Mouse (Mus musculus): ENCODE measurements around the gene Otoa. TPM values are rescaled to one million over a fixed set of nuclear protein-coding genes. Genes with fewer than 3 reads are reported as not detected.

The Otoa gene
- polyA plus RNA-seq, 1 experiment, result 0.05 TPM

DNA sequence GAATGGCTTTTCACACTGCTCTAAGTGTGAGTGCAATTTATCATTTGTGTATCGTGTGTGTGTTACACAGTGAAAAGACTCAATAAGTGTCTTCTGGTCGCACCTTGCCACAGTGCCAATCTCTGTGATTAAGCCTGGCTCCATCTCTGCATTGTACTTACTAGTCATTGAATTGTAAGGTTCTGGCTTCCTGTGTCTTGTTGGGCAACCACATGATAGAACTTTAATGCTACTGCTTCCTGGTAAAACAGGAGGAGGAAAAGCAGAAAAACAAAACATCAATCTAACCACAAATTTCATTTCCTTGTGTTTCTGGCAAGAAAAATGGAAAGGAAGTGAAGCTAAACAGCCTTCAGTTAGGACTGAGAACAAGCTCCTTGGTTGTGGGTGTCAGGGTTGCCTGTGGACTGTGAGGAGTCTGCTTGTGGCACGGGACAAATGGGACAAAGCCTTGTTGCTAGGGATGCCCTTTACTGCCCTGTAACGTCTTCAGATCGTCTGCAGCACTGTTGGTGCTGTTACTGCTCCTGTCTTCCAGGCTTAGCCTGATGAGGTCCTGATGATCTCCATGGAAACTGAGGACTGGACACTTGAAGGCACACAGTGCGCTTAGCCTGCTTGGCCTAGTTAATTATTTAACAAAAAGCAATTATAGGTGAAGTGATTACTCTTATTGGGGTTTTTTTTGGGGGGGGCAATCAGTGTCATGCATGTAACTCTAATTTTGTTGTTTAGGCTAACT, 21.8 kb upstream of the Otoa start:
- DNase-seq (ENCODE audit: low read depth in 1 of 2, low spot score in 2 of 2), result peak in 1 of 2 experiments; percentile 14
- no peak overlapping the region for H3K4me3 ChIP-seq (ENCODE audit: extremely low read depth, insufficient read depth, insufficient read length)
- TF ChIP-seq POLR2A (IDR thresholded peaks at IDR 0.05; ENCODE audit: low read depth, low read length), result no peak
- TF ChIP-seq CTCF (IDR thresholded peaks at IDR 0.05; ENCODE audit: extremely low read depth, insufficient read depth, insufficient read length, insufficient replicate concordance), result no peak
- H3K36me3 ChIP-seq (ENCODE audit: control insufficient read depth, insufficient read depth, low read length), result peaks cover 3% of the 10 kb centered on the region
- WGBS, result 53% methylated on average over 6 of the region's 6 CpGs
- no peaks in the 10 kb centered on the region for H3K27me3 ChIP-seq (ENCODE audit: control insufficient read depth, insufficient read depth, low read length)
- peak overlapping the region; percentile 63 for H3K27ac ChIP-seq (ENCODE audit: insufficient read depth, low read length)
- H3K4me1 ChIP-seq (ENCODE audit: control insufficient read depth, insufficient read depth, insufficient read length), result peaks cover 4% of the 10 kb centered on the region; the same call in 1 of the 2 replicates

- Histone ChIP-seq H3K27ac (ENCODE audit: insufficient read depth, low read length) (no peak overlapping the region), H3K36me3 (ENCODE audit: control insufficient read depth, insufficient read depth, low read length) (no peaks in the 10 kb centered on the region; the same call in 1 of the 2 replicates), H3K4me1 (ENCODE audit: control insufficient read depth, insufficient read depth, insufficient read length) (no peaks in the 10 kb centered on the region), H3K4me3 (ENCODE audit: extremely low read depth, insufficient read depth, insufficient read length) (no peak overlapping the region), H3K27me3 (ENCODE audit: control insufficient read depth, insufficient read depth, low read length) (no peaks in the 10 kb centered on the region)
- 59% methylated on average over 4 of the region's 4 CpGs for whole genome bisulfite sequencing
- peak; percentile 32; the same call in 1 of the 2 replicates for TF ChIP-seq CTCF (IDR thresholded peaks at IDR 0.05; ENCODE audit: extremely low read depth, insufficient read depth, insufficient read length, insufficient replicate concordance)
- no peak for TF ChIP-seq POLR2A (IDR thresholded peaks at IDR 0.05; ENCODE audit: low read depth, low read length)
- peak in 1 of 2 experiments; percentile 28 for DNase-seq (ENCODE audit: low read depth in 1 of 2, low spot score in 2 of 2)
Measured at GRCm38 (mm10) chr7:121064309-121064708, 17.1 kb upstream of the Otoa start.

GRCm38 (mm10) chr7:121071276-121071675, 10.2 kb upstream of the Otoa start:
- Histone ChIP-seq H3K4me3 (ENCODE audit: extremely low read depth, insufficient read depth, insufficient read length) (no peak overlapping the region), H3K36me3 (ENCODE audit: control insufficient read depth, insufficient read depth, low read length) (peaks cover 1% of the 10 kb centered on the region; the same call in 1 of the 2 replicates), H3K27me3 (ENCODE audit: control insufficient read depth, insufficient read depth, low read length) (no peaks in the 10 kb centered on the region), H3K27ac (ENCODE audit: insufficient read depth, low read length) (no peak overlapping the region), H3K4me1 (ENCODE audit: control insufficient read depth, insufficient read depth, insufficient read length) (no peaks in the 10 kb centered on the region)
- WGBS, result 84% methylated on average over 4 of the region's 4 CpGs
- no peak for TF ChIP-seq CTCF (IDR thresholded peaks at IDR 0.05; ENCODE audit: extremely low read depth, insufficient read depth, insufficient read length, insufficient replicate concordance)
- TF ChIP-seq POLR2A (IDR thresholded peaks at IDR 0.05; ENCODE audit: low read depth, low read length), result no peak
- DNase-seq (ENCODE audit: low read depth in 1 of 2, low spot score in 2 of 2), result no peak

GRCm38 (mm10) chr7:121072506-121072905, 8.9 kb upstream of the Otoa start:
- DNase-seq (ENCODE audit: low read depth in 1 of 2, low spot score in 2 of 2), result no peak
- no peak overlapping the region for H3K27ac ChIP-seq (ENCODE audit: insufficient read depth, low read length)
- H3K36me3 ChIP-seq (ENCODE audit: control insufficient read depth, insufficient read depth, low read length), result 0 out of 2 replicates have a peak, but pooled peaks cover 3% of the 10 kb centered on the region
- 69% methylated on average over 5 of the region's 5 CpGs for WGBS
- no peak for TF ChIP-seq CTCF (IDR thresholded peaks at IDR 0.05; ENCODE audit: extremely low read depth, insufficient read depth, insufficient read length, insufficient replicate concordance)
- TF ChIP-seq POLR2A (IDR thresholded peaks at IDR 0.05; ENCODE audit: low read depth, low read length), result no peak
- H3K4me1 ChIP-seq (ENCODE audit: control insufficient read depth, insufficient read depth, insufficient read length), result no peaks in the 10 kb centered on the region
- H3K4me3 ChIP-seq (ENCODE audit: extremely low read depth, insufficient read depth, insufficient read length), result no peak overlapping the region
- no peaks in the 10 kb centered on the region for H3K27me3 ChIP-seq (ENCODE audit: control insufficient read depth, insufficient read depth, low read length)

DNA sequence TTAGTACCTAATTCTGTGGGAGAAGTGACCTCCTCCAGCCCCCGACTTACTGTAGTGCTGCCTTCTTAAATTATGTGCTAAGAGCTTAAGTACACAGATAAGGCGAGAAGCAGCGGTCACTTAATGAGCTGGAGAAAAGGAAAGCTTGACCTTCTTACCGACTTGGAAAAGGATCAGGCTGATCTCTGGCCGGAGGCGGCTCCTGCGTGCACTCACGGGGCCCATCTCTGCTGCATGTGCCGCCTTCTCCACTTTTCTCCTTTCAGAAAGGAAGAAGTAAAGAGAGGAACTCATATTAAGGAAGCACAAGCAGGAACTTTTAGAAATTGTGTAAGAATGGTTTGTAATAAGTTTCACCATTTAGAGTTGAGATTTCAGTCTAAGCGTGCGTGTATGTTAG, 7.2 kb upstream of the Otoa start, which contains the start of gene Igsf6:
Igsf6 (minus strand) TSS at position 292 of the 400 bp plus-strand sequence.
- peak within 1 kb of the TSS; percentile 76 for H3K27ac ChIP-seq (ENCODE audit: insufficient read depth, low read length)
- H3K4me1 ChIP-seq (ENCODE audit: control insufficient read depth, insufficient read depth, insufficient read length), result no peaks in the 10 kb centered on the region
- H3K27me3 ChIP-seq (ENCODE audit: control insufficient read depth, insufficient read depth, low read length), result no peaks in the 10 kb centered on the region
- peak within 1 kb of the TSS; percentile 21 for H3K4me3 ChIP-seq (ENCODE audit: extremely low read depth, insufficient read depth, insufficient read length)
- TF ChIP-seq POLR2A (IDR thresholded peaks at IDR 0.05; ENCODE audit: low read depth, low read length) (no peak), CTCF (IDR thresholded peaks at IDR 0.05; ENCODE audit: extremely low read depth, insufficient read depth, insufficient read length, insufficient replicate concordance) (no peak)
- no peak for DNase-seq (ENCODE audit: low read depth in 1 of 2, low spot score in 2 of 2)
- 0 out of 2 replicates have a peak, but pooled peaks cover 3% of the 10 kb centered on the region for H3K36me3 ChIP-seq (ENCODE audit: control insufficient read depth, insufficient read depth, low read length)
- WGBS, result 72% methylated on average over 11 of the region's 11 CpGs

- DNase-seq (ENCODE audit: low read depth in 1 of 2, low spot score in 2 of 2), result no peak
Measured at GRCm38 (mm10) chr7:121074801-121075400, 6.5 kb upstream of the Otoa start.

More at GRCm38 (mm10) chr7:121074801-121075400, 6.5 kb upstream of the Otoa start:
- Histone ChIP-seq H3K4me3 (ENCODE audit: extremely low read depth, insufficient read depth, insufficient read length) (peak overlapping the region; percentile 1; the same call in 1 of the 2 replicates), H3K27ac (ENCODE audit: insufficient read depth, low read length) (peak overlapping the region; percentile 76), H3K4me1 (ENCODE audit: control insufficient read depth, insufficient read depth, insufficient read length) (no peaks in the 10 kb centered on the region), H3K36me3 (ENCODE audit: control insufficient read depth, insufficient read depth, low read length) (0 out of 2 replicates have a peak, but pooled peaks cover 3% of the 10 kb centered on the region), H3K27me3 (ENCODE audit: control insufficient read depth, insufficient read depth, low read length) (no peaks in the 10 kb centered on the region)
- WGBS, result 78% methylated on average over 6 of the region's 6 CpGs
- no peak for TF ChIP-seq POLR2A (IDR thresholded peaks at IDR 0.05; ENCODE audit: low read depth, low read length)
- no peak for TF ChIP-seq CTCF (IDR thresholded peaks at IDR 0.05; ENCODE audit: extremely low read depth, insufficient read depth, insufficient read length, insufficient replicate concordance)

All from spleen, adult 2 months (tissue).